Mouse (Mus musculus): Measurements from ENCODE around the gene Aplp2.

Aplp2 gene

GRCm38 (mm10) chr9:31129956-31130355 is 81.7 kb downstream of the Aplp2 start:
- in situ Hi-C loops (cut with MboI, MseI): no loop called here

GRCm38 (mm10) chr9:31127876-31128465 is 83.6 kb downstream of the Aplp2 start:
- in situ Hi-C loops (cut with MboI, MseI): no loop called here

- in situ Hi-C loops (cut with MboI, MseI): no loop called here
Measured at GRCm38 (mm10) chr9:31126079-31126478, 85.5 kb downstream of the Aplp2 start.

- in situ Hi-C loops (cut with MboI, MseI): no loop called here
Measured at GRCm38 (mm10) chr9:31122464-31123030, 89.1 kb downstream of the Aplp2 start.

- in situ Hi-C loops (cut with MboI, MseI): no loop called here
Measured at GRCm38 (mm10) chr9:31120533-31120915, 91.1 kb downstream of the Aplp2 start.

- in situ Hi-C loops (cut with MboI, MseI): no loop called here
Measured at GRCm38 (mm10) chr9:31119882-31120532, 91.6 kb downstream of the Aplp2 start.

GRCm38 (mm10) chr9:31119405-31119804 is 92.2 kb downstream of the Aplp2 start:
- in situ Hi-C loops (cut with MboI, MseI): no loop called here

- in situ Hi-C loops (cut with MboI, MseI): no loop called here
Measured at GRCm38 (mm10) chr9:31118520-31119298, 92.9 kb downstream of the Aplp2 start.

- in situ Hi-C loops (cut with MboI, MseI): no loop called here
Measured at GRCm38 (mm10) chr9:31117488-31117887, 94.1 kb downstream of the Aplp2 start.

GRCm38 (mm10) chr9:31117088-31117487 is 94.5 kb downstream of the Aplp2 start:
- in situ Hi-C loops (cut with MboI, MseI): no loop called here

- in situ Hi-C loops (cut with MboI, MseI): no loop called here
Measured at GRCm38 (mm10) chr9:31115586-31115985, 96.0 kb downstream of the Aplp2 start.

- in situ Hi-C loops (cut with MboI, MseI): no loop called here
Measured at GRCm38 (mm10) chr9:31108464-31108863, 103.2 kb downstream of the Aplp2 start.
